Mouse (Mus musculus): Measurements from ENCODE around the gene Dixdc1. TPM values are rescaled to one million over a fixed set of nuclear protein-coding genes. Genes with fewer than 3 reads are reported as not detected.
A peak's percentile ranks its signal among the peaks of the same experiment; 100 is the strongest.

Dixdc1 gene
- polyA plus RNA-seq, 1 experiment from 2014 or later: 10.8 TPM

DNA sequence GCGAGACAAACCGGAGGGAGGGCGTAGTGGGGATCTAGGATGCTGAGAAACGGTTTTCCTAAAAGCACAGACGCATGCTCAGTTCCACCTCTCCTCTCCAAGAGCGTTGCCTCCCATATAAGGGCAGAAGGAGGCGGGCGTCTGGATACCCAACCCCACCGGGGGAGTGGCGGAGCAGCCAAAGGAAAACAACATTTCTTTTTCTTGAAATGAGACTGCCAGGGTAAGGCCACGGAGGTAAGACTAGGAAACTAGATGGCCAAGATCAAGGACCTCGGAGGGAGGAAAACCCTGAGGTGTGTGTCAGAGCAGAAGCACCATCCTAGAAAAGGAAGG lies 41.6 kb downstream of the Dixdc1 start:
- Histone ChIP-seq H3K4me1 (replicated peaks) (peaks cover 37% of the 10 kb centered on the region), H3K9ac (peak overlapping the region; percentile 56), H3K27me3 (replicated peaks) (peaks cover 18% of the 10 kb centered on the region), H3K27ac (ENCODE audit: poor library complexity, severe bottlenecking) (no peak overlapping the region), H3K4me3 (peak overlapping the region; percentile 38), H3K9me3 (replicated peaks) (no peaks in the 10 kb centered on the region), H3K4me2 (peak overlapping the region; percentile 100), H3K36me3 (peaks cover 4% of the 10 kb centered on the region; the same call in 1 of the 2 replicates)
- 2% methylated on average over 12 of the region's 12 CpGs for WGBS
- peak; percentile 38; the same call in 1 of the 2 replicates for ATAC-seq (ENCODE audit: insufficient number of reproducible peaks, low FRiP score)

DNA sequence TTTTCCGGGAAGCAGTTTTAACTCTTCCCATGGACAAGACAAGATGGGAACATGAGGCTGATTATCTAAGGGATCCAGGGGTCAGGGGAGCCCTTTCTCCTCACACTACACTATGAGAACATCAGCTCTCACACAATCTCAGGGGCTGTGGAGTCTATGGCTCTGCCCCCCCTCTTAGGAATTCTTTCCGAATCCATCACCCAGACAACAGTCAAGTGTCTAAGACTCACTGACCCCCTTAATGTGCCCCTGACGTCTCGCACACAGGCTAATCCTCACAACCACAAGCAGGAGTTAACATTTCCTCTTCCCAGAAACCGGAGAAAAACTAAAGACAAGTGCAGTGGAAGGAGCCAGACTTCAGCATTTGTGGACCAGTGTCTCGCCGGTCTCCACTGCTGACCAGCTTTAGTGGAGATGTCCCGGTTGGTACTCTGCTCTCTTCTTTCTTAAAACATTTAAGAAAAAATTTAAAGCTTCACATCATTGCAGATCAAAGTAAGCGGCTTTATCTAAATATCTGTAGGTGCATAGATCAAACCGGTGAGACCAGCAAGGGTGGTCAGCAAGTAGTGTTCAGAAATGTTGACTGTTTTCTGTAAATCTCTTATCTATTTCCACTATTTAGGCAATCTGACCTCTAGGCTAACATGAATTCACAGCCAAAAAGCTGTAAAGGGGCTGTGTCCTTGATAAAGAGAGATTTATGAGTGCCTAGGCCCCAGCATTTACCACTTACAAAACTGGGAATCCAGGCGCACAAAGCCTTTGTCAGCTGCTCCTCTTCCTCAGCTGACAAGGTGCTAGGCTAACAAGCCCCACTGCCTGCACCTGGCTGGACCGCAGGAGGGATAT lies 42.2 kb downstream of the Dixdc1 start:
- H3K9ac ChIP-seq: peak overlapping the region; percentile 56
- WGBS: 57% methylated on average over 12 of the region's 12 CpGs

GRCm38 (mm10) chr9:50695153-50695552 lies 44.2 kb downstream of the Dixdc1 start:
- ATAC-seq (ENCODE audit: insufficient number of reproducible peaks, low FRiP score): no peak
- H3K27ac ChIP-seq (ENCODE audit: poor library complexity, severe bottlenecking): no peak overlapping the region
- peaks cover 26% of the 10 kb centered on the region for H3K4me1 ChIP-seq (replicated peaks)
- H3K4me2 ChIP-seq: no peak overlapping the region
- no peak overlapping the region for H3K4me3 ChIP-seq
- H3K9me3 ChIP-seq (replicated peaks): no peaks in the 10 kb centered on the region
- no peaks in the 10 kb centered on the region for H3K36me3 ChIP-seq
- WGBS: 76% methylated on average over 6 of the region's 6 CpGs
- H3K9ac ChIP-seq: no peak overlapping the region
- peaks cover 13% of the 10 kb centered on the region for H3K27me3 ChIP-seq (replicated peaks)

More for the DNA sequence above, 42.2 kb downstream of the Dixdc1 start:
- peaks cover 18% of the 10 kb centered on the region for H3K27me3 ChIP-seq (replicated peaks)
- peaks cover 37% of the 10 kb centered on the region for H3K4me1 ChIP-seq (replicated peaks)
- peak overlapping the region; percentile 38 for H3K4me3 ChIP-seq
- no peak overlapping the region for H3K27ac ChIP-seq (ENCODE audit: poor library complexity, severe bottlenecking)
- H3K9me3 ChIP-seq (replicated peaks): no peaks in the 10 kb centered on the region
- peaks cover 3% of the 10 kb centered on the region; the same call in 1 of the 2 replicates for H3K36me3 ChIP-seq
- H3K4me2 ChIP-seq: peak overlapping the region; percentile 100
- no peak for ATAC-seq (ENCODE audit: insufficient number of reproducible peaks, low FRiP score)

- Histone ChIP-seq H3K4me1 (replicated peaks) (peaks cover 18% of the 10 kb centered on the region), H3K9me3 (replicated peaks) (no peaks in the 10 kb centered on the region), H3K27ac (ENCODE audit: poor library complexity, severe bottlenecking) (no peak overlapping the region), H3K9ac (no peak overlapping the region), H3K36me3 (peaks cover 5% of the 10 kb centered on the region; the same call in 1 of the 2 replicates), H3K27me3 (replicated peaks) (no peaks in the 10 kb centered on the region), H3K4me3 (no peak overlapping the region), H3K4me2 (0 out of 2 replicates have a peak overlapping the region, but pooled peaks have one; percentile 11)
- ATAC-seq (ENCODE audit: insufficient number of reproducible peaks, low FRiP score): no peak
- 23% methylated on average over 10 of the region's 10 CpGs for WGBS
These were observed 45.7 kb downstream of the Dixdc1 start for GRCm38 (mm10) chr9:50693631-50694030.

- no peak overlapping the region for H3K9ac ChIP-seq
- peaks cover 5% of the 10 kb centered on the region; the same call in 1 of the 2 replicates for H3K36me3 ChIP-seq
- no peak overlapping the region for H3K4me2 ChIP-seq
- H3K4me1 ChIP-seq (replicated peaks): peaks cover 15% of the 10 kb centered on the region
- WGBS: 35% methylated on average over 13 of the region's 13 CpGs
- H3K27ac ChIP-seq (ENCODE audit: poor library complexity, severe bottlenecking): no peak overlapping the region
- no peak overlapping the region for H3K4me3 ChIP-seq
- no peak for ATAC-seq (ENCODE audit: insufficient number of reproducible peaks, low FRiP score)
- no peaks in the 10 kb centered on the region for H3K9me3 ChIP-seq (replicated peaks)
- no peaks in the 10 kb centered on the region for H3K27me3 ChIP-seq (replicated peaks)
These were observed 46.4 kb downstream of the Dixdc1 start for GRCm38 (mm10) chr9:50692626-50693580.

DNA sequence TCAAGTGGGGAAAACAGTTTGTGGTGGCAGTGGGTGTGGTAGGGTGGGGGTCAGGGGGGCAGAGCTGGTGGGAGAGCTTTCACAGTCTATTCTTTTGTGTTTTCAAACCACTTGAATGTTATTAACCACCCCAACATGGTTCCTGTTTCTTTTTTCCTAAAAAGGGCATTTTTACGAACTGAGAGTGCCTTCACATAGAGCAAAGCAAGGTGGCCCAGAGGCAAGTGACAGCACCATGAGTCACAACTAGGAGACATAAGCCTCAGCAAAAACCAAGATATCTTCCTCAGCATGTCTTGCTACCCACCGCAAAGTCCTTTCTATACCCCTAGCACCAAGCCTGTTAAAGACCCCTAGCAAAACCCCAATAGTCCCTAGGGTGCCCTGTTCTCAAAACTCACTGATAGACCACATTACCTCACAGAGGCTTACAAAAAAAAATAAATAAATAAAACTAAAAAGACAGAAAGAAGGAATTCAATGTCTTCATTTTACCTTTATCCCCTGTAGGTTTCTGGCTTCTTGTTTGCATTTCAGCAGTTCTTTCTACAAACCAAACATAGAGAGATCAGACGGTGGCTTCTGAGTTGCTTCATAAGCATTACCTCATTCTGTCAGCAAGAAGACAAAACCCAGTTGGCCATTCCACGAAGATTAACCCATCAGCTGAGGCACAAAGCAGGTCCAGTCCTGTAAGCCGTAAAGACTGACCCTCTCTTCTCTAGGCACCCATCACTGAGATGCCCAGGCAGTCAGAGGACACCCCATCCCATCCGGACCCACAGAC lies 52.3 kb downstream of the Dixdc1 start:
- Histone ChIP-seq H3K27ac (ENCODE audit: poor library complexity, severe bottlenecking) (no peak overlapping the region), H3K9ac (no peak overlapping the region), H3K27me3 (replicated peaks) (no peaks in the 10 kb centered on the region), H3K4me1 (replicated peaks) (no peaks in the 10 kb centered on the region), H3K4me2 (no peak overlapping the region), H3K9me3 (replicated peaks) (no peaks in the 10 kb centered on the region), H3K36me3 (peaks cover 28% of the 10 kb centered on the region), H3K4me3 (no peak overlapping the region)
- 59% methylated on average over 6 of the region's 6 CpGs for WGBS
- ATAC-seq (ENCODE audit: insufficient number of reproducible peaks, low FRiP score): no peak

GRCm38 (mm10) chr9:50681727-50682126 lies 57.6 kb downstream of the Dixdc1 start:
- no peak overlapping the region for H3K4me2 ChIP-seq
- peaks cover 35% of the 10 kb centered on the region for H3K36me3 ChIP-seq
- no peak overlapping the region for H3K4me3 ChIP-seq
- no peaks in the 10 kb centered on the region for H3K27me3 ChIP-seq (replicated peaks)
- ATAC-seq (ENCODE audit: insufficient number of reproducible peaks, low FRiP score): no peak
- no peaks in the 10 kb centered on the region for H3K4me1 ChIP-seq (replicated peaks)
- no peak overlapping the region for H3K27ac ChIP-seq (ENCODE audit: poor library complexity, severe bottlenecking)
- no peaks in the 10 kb centered on the region for H3K9me3 ChIP-seq (replicated peaks)
- 66% methylated on average over 7 of the region's 7 CpGs for WGBS
- H3K9ac ChIP-seq: no peak overlapping the region

DNA sequence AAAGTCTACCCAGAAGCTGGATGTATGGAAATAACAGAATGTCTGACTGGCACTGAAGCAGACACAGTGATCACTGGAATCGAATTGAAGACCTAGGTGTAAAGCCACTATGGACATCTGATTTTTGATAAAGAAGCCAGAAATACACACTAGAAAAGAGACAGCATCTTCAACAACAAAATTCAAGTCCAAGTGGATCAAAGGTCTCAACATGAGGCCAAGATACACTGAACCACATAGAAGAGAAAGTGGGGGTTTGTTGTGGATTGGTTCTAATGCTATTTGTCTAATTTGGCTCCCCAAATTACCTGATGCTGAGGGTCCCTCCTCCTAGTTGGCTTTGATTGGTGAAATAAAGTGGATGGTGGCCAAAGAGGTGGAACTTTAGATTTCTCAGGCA lies 59.9 kb downstream of the Dixdc1 start:
- no peaks in the 10 kb centered on the region for H3K4me1 ChIP-seq (replicated peaks)

DNA sequence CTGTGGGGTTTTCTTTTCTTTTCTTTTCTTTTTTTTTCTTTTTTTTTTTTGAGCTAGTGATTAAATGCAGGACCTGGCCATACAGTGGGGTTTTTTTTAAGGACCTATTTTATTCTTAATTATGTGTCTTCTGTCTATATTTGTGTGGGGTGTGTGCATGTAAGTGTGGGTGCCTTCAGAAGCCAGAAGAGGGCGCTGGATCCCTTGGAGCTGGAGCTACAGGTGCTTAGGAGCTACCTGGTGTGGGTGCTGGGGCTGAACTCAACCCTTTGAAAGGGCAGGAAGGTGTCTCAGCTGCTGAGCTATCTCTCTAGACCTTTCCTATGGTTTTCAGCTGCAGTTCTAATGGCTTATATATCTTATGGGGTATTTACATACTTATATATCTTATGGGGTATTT lies 64.5 kb downstream of the Dixdc1 start:
- H3K36me3 ChIP-seq: peaks cover 10% of the 10 kb centered on the region
- H3K27me3 ChIP-seq (replicated peaks): no peaks in the 10 kb centered on the region
- no peak overlapping the region for H3K4me2 ChIP-seq
- no peak overlapping the region for H3K27ac ChIP-seq (ENCODE audit: poor library complexity, severe bottlenecking)
- WGBS: 29% methylated on average over 1 of the region's 1 CpGs
- H3K9ac ChIP-seq: no peak overlapping the region
- H3K9me3 ChIP-seq (replicated peaks): no peaks in the 10 kb centered on the region
- no peaks in the 10 kb centered on the region for H3K4me1 ChIP-seq (replicated peaks)
- H3K4me3 ChIP-seq: no peak overlapping the region
- no peak for ATAC-seq (ENCODE audit: insufficient number of reproducible peaks, low FRiP score)

More for the DNA sequence above, 59.9 kb downstream of the Dixdc1 start:
- 77% methylated on average over 1 of the region's 1 CpGs for WGBS
- Histone ChIP-seq H3K36me3 (peaks cover 38% of the 10 kb centered on the region), H3K27me3 (replicated peaks) (no peaks in the 10 kb centered on the region), H3K4me2 (no peak overlapping the region), H3K27ac (ENCODE audit: poor library complexity, severe bottlenecking) (no peak overlapping the region), H3K4me3 (no peak overlapping the region), H3K9ac (no peak overlapping the region), H3K9me3 (replicated peaks) (no peaks in the 10 kb centered on the region)
- ATAC-seq (ENCODE audit: insufficient number of reproducible peaks, low FRiP score): no peak

DNA sequence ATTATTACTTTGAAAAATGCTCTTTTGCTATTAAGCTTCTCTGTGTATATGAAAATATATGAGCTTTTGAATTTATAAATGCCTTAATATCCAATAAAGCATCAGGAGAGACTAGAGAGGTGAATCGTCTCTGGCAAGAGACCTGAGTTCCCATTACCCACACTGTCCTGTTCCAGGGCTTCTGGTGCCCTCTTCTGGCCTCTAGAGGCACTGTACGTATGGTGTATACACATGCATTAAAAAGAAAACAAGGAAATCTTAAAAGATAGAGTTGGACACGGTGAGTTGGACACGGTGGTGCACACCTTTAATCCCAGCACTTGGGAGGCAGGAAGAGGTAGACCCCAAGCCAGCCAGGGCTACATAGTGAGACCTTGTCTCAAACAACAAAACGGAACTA lies 68.6 kb downstream of the Dixdc1 start:
- WGBS: 35% methylated on average over 5 of the region's 5 CpGs
- H3K36me3 ChIP-seq: peaks cover 9% of the 10 kb centered on the region
- ATAC-seq (ENCODE audit: insufficient number of reproducible peaks, low FRiP score): peak; percentile 63; the same call in 1 of the 2 replicates
- no peak overlapping the region for H3K4me2 ChIP-seq
- H3K4me1 ChIP-seq (replicated peaks): no peaks in the 10 kb centered on the region
- no peaks in the 10 kb centered on the region for H3K9me3 ChIP-seq (replicated peaks)
- H3K27ac ChIP-seq (ENCODE audit: poor library complexity, severe bottlenecking): no peak overlapping the region
- no peak overlapping the region for H3K4me3 ChIP-seq
- no peak overlapping the region for H3K9ac ChIP-seq
- H3K27me3 ChIP-seq (replicated peaks): no peaks in the 10 kb centered on the region

All from heart, embryonic 12.5 days (tissue).